Mouse (Mus musculus) limb, embryonic 11.5 days (tissue): Measurements from ENCODE around the gene Tcap. TPM values are rescaled to one million over a fixed set of nuclear protein-coding genes. Genes with fewer than 3 reads are reported as not detected.
"Not testable (repeated sequence)": the region's sequence is repeated elsewhere in the genome, so short reads cannot be mapped to it uniquely, and the experiment has no call there.

Source experiments
- ATAC-seq: fragments of 200-750 bp; cut with Nextera tagmentation; 2 replicates; pipeline ENCODE4 v1.8.0; 2017; ENCODE audit warnings: low read depth; ENCODE audit not compliant: insufficient number of reproducible peaks, low FRiP score, low TSS enrichment
- DNase-seq: peaks from one replicate; pipeline ENCODE4 v3.0.0-alpha.2; 2015; ENCODE audit warnings: low spot score
- H3K27ac ChIP-seq: fragments of 300-500 bp; sonication (generic); replicated peaks from 2 replicates; pipeline ENCODE4 v1.5.1; 2014; ENCODE audit warnings: low read depth, mild to moderate bottlenecking, low read length
- H3K27me3 ChIP-seq: fragments of 300-500 bp; sonication (generic); 2 replicates; pipeline ENCODE4 v1.6.1; 2014; ENCODE audit warnings: mild to moderate bottlenecking, low read length, mixed read lengths; ENCODE audit not compliant: control insufficient read depth, insufficient read depth
- H3K36me3 ChIP-seq: fragments of 300-500 bp; sonication (generic); 2 replicates; pipeline ENCODE4 v1.6.1; 2014; ENCODE audit warnings: mild to moderate bottlenecking, low read length, moderate library complexity, mixed read lengths; ENCODE audit not compliant: control insufficient read depth, insufficient read depth
- H3K4me1 ChIP-seq: fragments of 300-500 bp; sonication (generic); 2 replicates; pipeline ENCODE4 v1.6.1; 2014; ENCODE audit warnings: low read length, mixed read lengths; ENCODE audit not compliant: control insufficient read depth, insufficient read depth
- H3K4me2 ChIP-seq: fragments of 300-500 bp; sonication (generic); 2 replicates; pipeline ENCODE4 v1.6.1; 2014; ENCODE audit warnings: low read depth, mild to moderate bottlenecking, moderate library complexity; ENCODE audit not compliant: severe bottlenecking
- H3K4me3 ChIP-seq: fragments of 300-500 bp; sonication (generic); 2 replicates; pipeline ENCODE4 v1.5.1; 2014; ENCODE audit warnings: low read depth, low read length
- H3K9ac ChIP-seq: fragments of 300-500 bp; sonication (generic); 2 replicates; pipeline ENCODE4 v1.6.1; 2014; ENCODE audit warnings: mild to moderate bottlenecking, low read length
- H3K9me3 ChIP-seq: fragments of 300-500 bp; sonication (generic); 2 replicates; pipeline ENCODE4 v1.6.1; 2016; ENCODE audit warnings: low read length; ENCODE audit not compliant: control insufficient read depth
- WGBS: fragments of 180-500 bp; shearing (Covaris S2); extraction: QIAGEN DNeasy Blood & Tissue Kit; methylation state at CpG from one replicate; pipeline ENCODE4 v1.1.7; 2014; 5-methylcytosine and 5-hydroxymethylcytosine counted together
- polyA plus RNA-seq: library from polyadenylated mRNA; unstranded; fragments of >200 nt; fragmentation: Nextera tagmentation; extraction: Ambion mirVana; gene quantifications from 2 replicates; pipeline ENCODE4 v1.2.1, GENCODE M21; 2014

Gene Tcap
- polyA plus RNA-seq, 1 experiment from 2014 or later, result 0.53 TPM

DNA sequence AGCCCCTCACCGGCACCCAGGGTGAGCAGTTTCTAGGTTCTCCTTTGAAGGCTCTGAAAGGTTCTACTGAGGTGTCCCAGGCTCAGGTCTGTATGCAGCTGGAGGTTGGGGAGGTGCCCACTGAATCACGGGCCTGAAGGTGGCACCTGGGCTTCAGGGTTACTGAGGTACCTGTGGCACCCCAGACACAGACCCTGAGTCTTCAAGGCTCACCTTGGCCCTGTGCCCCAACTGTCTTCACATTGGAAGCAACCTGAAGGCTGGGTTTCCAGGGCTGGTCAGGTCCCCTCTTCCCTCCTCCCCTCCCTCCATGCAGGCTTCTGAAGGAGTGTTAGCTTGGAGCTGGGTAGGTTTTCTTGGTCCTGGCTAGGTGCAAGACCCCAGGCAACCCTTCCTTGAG lies 2.0 kb upstream of the Tcap start:
- Histone ChIP-seq H3K27me3 (peaks cover 24% of the 10 kb centered on the region), H3K4me2 (no peak overlapping the region), H3K9me3 (no peaks in the 10 kb centered on the region), H3K4me3 (no peak overlapping the region), H3K27ac (no peak overlapping the region), H3K9ac (no peak overlapping the region), H3K4me1 (no peaks in the 10 kb centered on the region), H3K36me3 (peaks cover 13% of the 10 kb centered on the region)
- DNase-seq, result no peak
- WGBS, result 97% methylated on average over 2 of the region's 2 CpGs
- no peak for ATAC-seq

DNA sequence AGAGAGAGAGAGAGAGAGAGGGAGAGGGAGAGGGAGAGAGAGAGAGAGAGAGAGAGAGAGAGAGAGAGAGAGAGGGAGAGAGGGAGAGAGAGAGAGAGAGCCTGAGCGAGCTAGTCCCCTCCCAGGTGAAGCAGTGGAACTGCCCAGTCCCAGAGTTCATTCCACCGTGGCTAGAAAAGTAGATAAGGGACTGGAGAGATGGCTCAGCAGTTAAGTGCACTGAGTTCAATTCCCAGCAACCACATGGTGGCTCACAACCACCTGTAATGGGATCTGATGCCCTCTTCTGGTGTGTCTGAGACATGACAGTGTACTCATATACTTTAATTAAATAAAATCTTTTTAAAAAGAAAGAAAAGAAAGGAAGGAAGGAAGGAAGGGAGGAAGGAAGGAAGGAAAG lies 1.2 kb upstream of the Tcap start:
- peaks cover 32% of the 10 kb centered on the region for H3K27me3 ChIP-seq
- H3K4me2 ChIP-seq, H3K27ac ChIP-seq, H3K9ac ChIP-seq, ATAC-seq, H3K4me1 ChIP-seq, H3K4me3 ChIP-seq, H3K36me3 ChIP-seq, DNase-seq, H3K9me3 ChIP-seq: not testable (repeated sequence)
- WGBS, result 54% methylated on average over 2 of the region's 2 CpGs

- 77% methylated on average over 20 of the region's 20 CpGs for WGBS
- Histone ChIP-seq H3K27ac (no peak overlapping the region), H3K27me3 (peaks cover 45% of the 10 kb centered on the region)
Observed at GRCm38 (mm10) chr11:98384216-98384615, 605 bp downstream of the Tcap start.

DNA sequence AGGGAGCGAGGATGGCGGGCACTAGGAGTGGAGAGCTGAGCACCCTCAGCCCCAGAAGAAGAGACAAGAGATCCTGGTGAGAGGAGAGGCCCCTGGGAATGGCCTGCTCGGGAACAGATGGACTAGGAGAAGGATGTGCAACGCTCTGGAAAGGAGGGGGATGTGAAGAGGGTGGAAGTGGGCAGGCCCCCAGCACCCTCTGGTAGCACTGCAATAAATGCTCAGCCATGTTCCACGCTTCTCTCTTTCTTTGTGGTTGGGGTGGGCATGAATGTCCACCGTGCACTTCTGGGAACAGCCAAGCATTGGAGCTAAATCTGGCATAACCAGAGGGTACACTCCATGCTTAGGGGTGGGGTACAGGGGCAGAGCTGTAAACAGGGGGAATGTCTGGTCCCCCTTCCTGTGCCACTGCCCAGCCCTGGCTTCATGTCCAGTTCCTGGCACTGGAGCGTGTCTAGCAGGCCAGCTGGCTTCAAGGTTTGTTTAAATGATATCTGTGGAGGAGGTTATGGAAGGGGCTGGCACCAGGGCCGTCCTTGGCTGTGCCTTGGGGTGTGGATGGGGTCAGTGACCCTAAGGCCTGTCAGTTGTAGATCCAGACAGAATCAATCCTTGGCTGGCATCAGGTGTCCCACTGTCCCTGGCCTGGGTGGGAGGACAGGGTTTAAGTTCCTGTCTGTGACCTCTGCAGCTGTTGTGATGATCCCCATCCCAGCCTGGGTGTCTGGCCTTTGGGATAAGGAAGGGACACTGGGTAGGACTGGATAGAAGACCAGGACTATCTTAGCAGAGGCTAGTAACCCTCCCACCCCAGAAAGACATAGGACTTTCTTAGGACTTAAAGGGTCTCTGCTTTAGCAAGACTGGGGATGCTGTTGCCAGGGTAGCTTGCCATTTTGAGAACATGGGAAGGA lies 1.4 kb downstream of the Tcap start:
- no peak overlapping the region for H3K27ac ChIP-seq
- no peak overlapping the region for H3K9ac ChIP-seq
- H3K4me2 ChIP-seq, result no peak overlapping the region
- ATAC-seq (no peak), DNase-seq (no peak)
- WGBS, result 64% methylated on average over 8 of the region's 8 CpGs
- no peaks in the 10 kb centered on the region for H3K4me1 ChIP-seq
- H3K4me3 ChIP-seq, result no peak overlapping the region
- H3K9me3 ChIP-seq, result no peaks in the 10 kb centered on the region
- H3K27me3 ChIP-seq, result peaks cover 45% of the 10 kb centered on the region
- no peaks in the 10 kb centered on the region for H3K36me3 ChIP-seq

More at GRCm38 (mm10) chr11:98384216-98384615, 605 bp downstream of the Tcap start:
- ATAC-seq, result no peak
- Histone ChIP-seq H3K36me3 (no peaks in the 10 kb centered on the region), H3K9me3 (no peaks in the 10 kb centered on the region), H3K4me3 (no peak overlapping the region), H3K4me1 (no peaks in the 10 kb centered on the region), H3K9ac (no peak overlapping the region), H3K4me2 (no peak overlapping the region)
- no peak for DNase-seq

GRCm38 (mm10) chr11:98385638-98386585 lies 2.3 kb downstream of the Tcap start, which contains the start of gene Pnmt:
Pnmt (plus strand) TSS chr11:98386450.
- Histone ChIP-seq H3K9me3 (no peaks in the 10 kb centered on the region), H3K27ac (no peak within 1 kb of the TSS), H3K4me1 (no peaks in the 10 kb centered on the region), H3K9ac (no peak within 1 kb of the TSS), H3K4me3 (peak within 1 kb of the TSS; percentile 12), H3K36me3 (no peaks in the 10 kb centered on the region), H3K4me2 (peak within 1 kb of the TSS; percentile 29; the same call in 1 of the 2 replicates), H3K27me3 (peaks cover 47% of the 10 kb centered on the region)
- DNase-seq (no peak), ATAC-seq (no peak)
- 49% methylated on average over 25 of the region's 25 CpGs for WGBS

DNA sequence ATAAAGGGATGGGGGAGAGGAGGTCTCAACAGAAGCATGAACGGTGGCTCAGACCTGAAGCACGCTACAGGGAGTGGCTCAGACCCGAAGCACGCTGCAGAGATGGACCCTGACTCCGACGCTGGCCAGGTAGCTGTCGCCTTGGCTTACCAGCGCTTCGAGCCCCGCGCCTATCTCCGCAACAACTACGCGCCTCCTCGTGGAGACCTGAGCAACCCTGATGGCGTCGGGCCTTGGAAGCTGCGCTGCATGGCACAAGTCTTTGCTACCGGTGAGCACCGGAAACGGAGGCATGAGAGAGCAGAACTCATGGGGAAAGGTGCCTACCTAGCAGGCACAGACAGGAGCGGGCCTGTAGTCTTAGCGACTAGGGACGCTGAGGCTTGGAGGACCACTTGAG lies 3.0 kb downstream of the Tcap start:
- no peaks in the 10 kb centered on the region for H3K9me3 ChIP-seq
- H3K27me3 ChIP-seq, result peaks cover 49% of the 10 kb centered on the region
- H3K4me1 ChIP-seq, result no peaks in the 10 kb centered on the region
- H3K4me3 ChIP-seq, result peak overlapping the region; percentile 12
- no peaks in the 10 kb centered on the region for H3K36me3 ChIP-seq
- peak; percentile 32 for DNase-seq
- ATAC-seq, result no peak
- H3K27ac ChIP-seq, result no peak overlapping the region
- peak overlapping the region; percentile 29; the same call in 1 of the 2 replicates for H3K4me2 ChIP-seq
- H3K9ac ChIP-seq, result no peak overlapping the region
- 16% methylated on average over 24 of the region's 24 CpGs for WGBS

DNA sequence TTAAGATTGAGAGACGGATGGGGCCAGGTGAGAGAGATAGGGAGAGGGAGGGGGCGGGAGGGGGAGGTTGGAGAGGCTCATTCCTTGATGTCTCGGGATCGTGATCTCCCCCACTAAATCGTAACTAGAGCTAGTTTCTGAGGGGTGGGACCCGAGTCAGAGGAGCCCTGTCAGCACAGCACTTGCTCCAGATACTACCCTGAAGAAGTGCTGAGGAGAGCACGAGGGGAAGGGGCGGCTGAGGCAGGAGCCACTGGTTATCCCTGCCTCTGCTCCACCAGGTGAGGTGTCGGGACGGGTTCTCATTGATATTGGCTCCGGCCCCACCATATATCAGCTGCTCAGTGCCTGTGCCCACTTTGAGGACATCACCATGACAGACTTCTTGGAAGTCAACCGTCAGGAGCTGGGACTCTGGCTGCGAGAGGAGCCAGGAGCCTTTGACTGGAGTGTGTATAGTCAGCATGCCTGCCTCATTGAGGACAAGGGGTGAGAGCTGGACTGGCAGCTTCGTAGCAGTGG lies 3.5 kb downstream of the Tcap start:
- WGBS, result 46% methylated on average over 14 of the region's 14 CpGs
- no peaks in the 10 kb centered on the region for H3K4me1 ChIP-seq
- H3K27ac ChIP-seq, result no peak overlapping the region
- no peaks in the 10 kb centered on the region for H3K36me3 ChIP-seq
- H3K4me2 ChIP-seq, result no peak overlapping the region
- H3K27me3 ChIP-seq, result peaks cover 49% of the 10 kb centered on the region
- DNase-seq, result no peak
- no peak for ATAC-seq
- H3K9me3 ChIP-seq, result no peaks in the 10 kb centered on the region
- no peak overlapping the region for H3K9ac ChIP-seq
- no peak overlapping the region for H3K4me3 ChIP-seq

GRCm38 (mm10) chr11:98388282-98388681 lies 4.7 kb downstream of the Tcap start:
- H3K9ac ChIP-seq, result no peak overlapping the region
- H3K4me2 ChIP-seq, result no peak overlapping the region
- no peak overlapping the region for H3K27ac ChIP-seq
- 71% methylated on average over 10 of the region's 10 CpGs for WGBS
- DNase-seq, result no peak
- peaks cover 52% of the 10 kb centered on the region for H3K27me3 ChIP-seq
- no peaks in the 10 kb centered on the region for H3K4me1 ChIP-seq
- no peaks in the 10 kb centered on the region for H3K9me3 ChIP-seq
- no peaks in the 10 kb centered on the region for H3K36me3 ChIP-seq
- no peak overlapping the region for H3K4me3 ChIP-seq
- ATAC-seq, result no peak
